In the genomic region with DNA sequence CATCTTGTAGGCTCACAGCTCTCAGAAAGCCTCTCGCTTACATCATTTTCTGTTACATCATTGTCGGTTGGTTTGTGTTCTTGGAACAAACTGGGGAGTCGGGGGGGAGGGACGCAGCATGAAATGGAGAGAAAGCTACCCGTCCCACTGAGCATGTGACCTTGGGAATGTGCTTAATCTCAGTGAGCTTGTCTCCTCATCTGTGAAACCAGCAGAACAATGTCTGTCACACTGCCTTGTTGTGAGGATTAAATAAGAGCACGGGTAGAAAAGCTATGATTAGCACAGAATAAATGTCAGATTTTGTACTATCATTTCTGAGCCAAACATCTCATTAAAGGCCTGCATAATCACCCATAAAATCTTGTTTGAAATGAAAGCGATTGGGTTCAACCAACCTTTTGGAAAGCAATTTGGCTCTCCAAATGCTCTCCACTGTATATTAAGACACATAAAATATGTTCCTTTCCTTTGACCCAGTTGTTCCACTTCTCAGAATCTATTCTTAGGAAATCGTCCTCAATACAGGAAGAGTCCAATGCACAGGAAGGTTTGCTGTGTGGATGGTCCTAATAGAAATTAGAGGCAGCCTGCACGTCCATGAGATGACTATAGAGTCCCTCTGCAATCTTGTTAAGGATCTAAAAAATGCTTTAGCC, we compare ENCODE assay signal across 10 mouse cellular contexts.
DNase-seq lines count a peak whose midpoint lies in the region; ATAC-seq and TF ChIP-seq lines count a peak whose summit lies in the region.
"Had no signal": no experiment of that assay in that cellular context is flagged by ENCODE, and none has a peak within 500 bp of the region (broad histone marks: within the 10 kb centered on the region; RNA-seq: fewer than 3 reads in every experiment).

No protein-coding gene starts in this region.

- 0 out of 2 replicates have a peak overlapping the region, but pooled peaks have one; percentile 25 for H3K27ac ChIP-seq in forebrain, embryonic 12.5 days
- H3K27ac ChIP-seq in forebrain, embryonic 11.5 days (ENCODE audit: low read depth, low read length): no peak overlapping the region
- peak overlapping the region; percentile 79 for H3K27ac ChIP-seq in lung, embryonic 16.5 days (ENCODE audit: low read length)
- no peak overlapping the region for H3K27ac ChIP-seq in midbrain, embryonic 15.5 days
- H3K27ac ChIP-seq: lung, embryonic 15.5 days had no signal

- no peak overlapping the region for H3K4me3 ChIP-seq in forebrain, embryonic 12.5 days (replicated peaks)
- no peak overlapping the region for H3K4me3 ChIP-seq in forebrain, embryonic 11.5 days (ENCODE audit: low read depth, low read length)
- H3K4me3 ChIP-seq in lung, embryonic 16.5 days (ENCODE audit: low read length): no peak overlapping the region
- H3K4me3 ChIP-seq in midbrain, embryonic 15.5 days: no peak overlapping the region
- H3K4me3 ChIP-seq: lung, embryonic 15.5 days had no signal

- no peaks in the 10 kb centered on the region for H3K9me3 ChIP-seq in forebrain, embryonic 12.5 days
- H3K9me3 ChIP-seq in forebrain, embryonic 11.5 days (ENCODE audit: control insufficient read depth, low read length): no peaks in the 10 kb centered on the region
- no peaks in the 10 kb centered on the region for H3K9me3 ChIP-seq in lung, embryonic 16.5 days (ENCODE audit: control insufficient read depth, low read length)
- H3K9me3 ChIP-seq in midbrain, embryonic 15.5 days: no peaks in the 10 kb centered on the region
- H3K9me3 ChIP-seq: lung, embryonic 15.5 days had no signal

- no peak for TF ChIP-seq CTCF in brain, embryonic 14.5 days (IDR thresholded peaks at IDR 0.05; ENCODE audit: borderline replicate concordance, extremely low read depth, insufficient read depth, insufficient read length)

- DNase-seq in forebrain, embryonic 11.5 days (ENCODE audit: low spot score): no peak
- DNase-seq in layer of hippocampus, adult 18-20 months (ENCODE audit: low spot score in 2 of 2): peak; percentile 17 to 64
- DNase-seq in layer of hippocampus, postnatal 36 days: no peak
- DNase-seq in brain, embryonic 14.5 days (ENCODE audit: low read depth): peak; percentile 63
- DNase-seq in thymus, postnatal 36 days: no peak

- ATAC-seq in forebrain, embryonic 12.5 days (ENCODE audit: low FRiP score): no peak
- ATAC-seq in forebrain, embryonic 11.5 days (replicated peaks; ENCODE audit: low FRiP score): no peak
- peak; percentile 46 for ATAC-seq in lung, embryonic 16.5 days (ENCODE audit: low read depth)
- ATAC-seq in midbrain, embryonic 15.5 days (replicated peaks): no peak
- ATAC-seq: CD4-positive, CD25-positive, alpha-beta regulatory T cell, adult 4 months had no signal

- H3K4me1 ChIP-seq in forebrain, embryonic 12.5 days: no peaks in the 10 kb centered on the region
- no peaks in the 10 kb centered on the region for H3K4me1 ChIP-seq in forebrain, embryonic 11.5 days (replicated peaks; ENCODE audit: control insufficient read depth, insufficient read depth, low read length)
- no peaks in the 10 kb centered on the region; the same call in 1 of the 2 replicates for H3K4me1 ChIP-seq in lung, embryonic 16.5 days (replicated peaks; ENCODE audit: control insufficient read depth, insufficient read depth, low read length)
- no peaks in the 10 kb centered on the region for H3K4me1 ChIP-seq in midbrain, embryonic 15.5 days
- H3K4me1 ChIP-seq: lung, embryonic 15.5 days had no signal

- no peak overlapping the region for H3K4me2 ChIP-seq in forebrain, embryonic 12.5 days
- no peak overlapping the region for H3K4me2 ChIP-seq in forebrain, embryonic 11.5 days (ENCODE audit: low read depth, low read length, severe bottlenecking)
- no peak overlapping the region for H3K4me2 ChIP-seq in lung, embryonic 16.5 days (ENCODE audit: low read depth, low read length)
- H3K4me2 ChIP-seq in midbrain, embryonic 15.5 days: no peak overlapping the region
- H3K4me2 ChIP-seq: lung, embryonic 15.5 days had no signal

- WGBS in forebrain, embryonic 12.5 days: 61% methylated on average over 9 of the region's 9 CpGs
- 66% methylated on average over 9 of the region's 9 CpGs for WGBS in forebrain, embryonic 11.5 days
- 67% methylated on average over 9 of the region's 9 CpGs for WGBS in lung, embryonic 16.5 days
- 50% methylated on average over 9 of the region's 9 CpGs for WGBS in midbrain, embryonic 15.5 days

- no peaks in the 10 kb centered on the region for H3K36me3 ChIP-seq in forebrain, embryonic 12.5 days (replicated peaks)
- H3K36me3 ChIP-seq in forebrain, embryonic 11.5 days (ENCODE audit: control insufficient read depth, insufficient read depth, low read length): no peaks in the 10 kb centered on the region
- no peaks in the 10 kb centered on the region for H3K36me3 ChIP-seq in lung, embryonic 16.5 days (ENCODE audit: control insufficient read depth, insufficient read depth, low read length)
- no peaks in the 10 kb centered on the region for H3K36me3 ChIP-seq in midbrain, embryonic 15.5 days (replicated peaks)
- H3K36me3 ChIP-seq: lung, embryonic 15.5 days had no signal

- H3K27me3 ChIP-seq in forebrain, embryonic 12.5 days: no peaks in the 10 kb centered on the region
- H3K27me3 ChIP-seq in forebrain, embryonic 11.5 days (ENCODE audit: control insufficient read depth, insufficient read depth, low read length): no peaks in the 10 kb centered on the region
- H3K27me3 ChIP-seq in lung, embryonic 16.5 days (ENCODE audit: control insufficient read depth, insufficient read depth, low read depth, low read length): no peaks in the 10 kb centered on the region
- no peaks in the 10 kb centered on the region for H3K27me3 ChIP-seq in midbrain, embryonic 15.5 days (replicated peaks)
- H3K27me3 ChIP-seq: lung, embryonic 15.5 days had no signal

- no peak overlapping the region for H3K9ac ChIP-seq in forebrain, embryonic 12.5 days
- H3K9ac ChIP-seq in forebrain, embryonic 11.5 days (ENCODE audit: low read length): no peak overlapping the region
- H3K9ac ChIP-seq in lung, embryonic 16.5 days (ENCODE audit: low read length): no peak overlapping the region
- H3K9ac ChIP-seq in midbrain, embryonic 15.5 days: no peak overlapping the region
- H3K9ac ChIP-seq: lung, embryonic 15.5 days had no signal

- no peak for TF ChIP-seq POLR2A in brain, embryonic 14.5 days (IDR thresholded peaks at IDR 0.05; ENCODE audit: borderline replicate concordance, extremely low read depth, insufficient read depth, insufficient read length, poor library complexity, severe bottlenecking)

Comparison
In these comparisons a context has a peak if more than half of its experiments do, and no peak if none do; other contexts are left out.
1. H3K27ac ChIP-seq: peak in forebrain, embryonic 12.5 days (single experiment) and lung, embryonic 16.5 days (single experiment); none in forebrain, embryonic 11.5 days (single experiment) and midbrain, embryonic 15.5 days (single experiment).
2. DNase-seq: peak in layer of hippocampus, adult 18-20 months (2 of 2) and brain, embryonic 14.5 days (single experiment); none in forebrain, embryonic 11.5 days (single experiment), layer of hippocampus, postnatal 36 days (0 of 2) and thymus, postnatal 36 days (0 of 2).